Mouse (Mus musculus): ENCODE results near the gene Lif. TPM values are rescaled to one million over a fixed set of nuclear protein-coding genes. Genes with fewer than 3 reads are reported as not detected.

Gene Lif
- total RNA-seq, 2 experiments from 2014 or later, result 0.23 to 0.25 TPM

DNA sequence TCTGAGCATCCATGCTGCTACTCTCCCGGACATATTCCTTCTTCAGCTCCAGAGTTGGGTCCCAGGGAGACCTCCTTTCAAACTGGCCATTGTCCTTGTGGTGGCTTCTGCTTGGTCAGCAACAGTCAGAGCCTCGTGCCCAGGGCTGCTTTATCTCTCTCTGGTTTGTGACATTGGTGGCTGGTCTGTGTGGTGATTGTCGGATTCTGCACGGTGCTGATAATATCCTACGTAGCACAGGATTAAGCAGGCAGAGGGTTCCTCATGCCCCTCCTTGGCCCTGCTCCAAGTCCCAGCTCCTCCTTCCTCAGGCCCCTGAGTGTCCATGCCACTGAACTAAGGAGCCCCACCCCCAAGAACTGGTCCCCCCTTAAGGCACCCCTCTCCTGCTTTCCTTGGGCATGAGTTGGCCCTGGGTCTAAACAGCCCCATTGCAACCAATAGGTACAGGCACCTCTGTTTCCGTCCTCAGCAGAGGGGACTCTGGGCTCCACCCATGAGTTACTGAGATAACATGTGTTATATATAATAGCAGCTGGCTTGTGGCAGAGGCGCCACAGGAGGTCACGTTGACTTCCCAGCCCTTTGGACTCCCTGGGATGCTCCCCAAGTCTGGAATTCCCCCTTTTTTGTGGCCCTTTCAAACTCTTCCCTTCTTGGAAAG, 35.0 kb downstream of the Lif start:
- intact Hi-C loops (cut with DNase I), result no loop called here
- DNase-seq (ENCODE audit: low spot score in 2 of 2), result no peak

DNA sequence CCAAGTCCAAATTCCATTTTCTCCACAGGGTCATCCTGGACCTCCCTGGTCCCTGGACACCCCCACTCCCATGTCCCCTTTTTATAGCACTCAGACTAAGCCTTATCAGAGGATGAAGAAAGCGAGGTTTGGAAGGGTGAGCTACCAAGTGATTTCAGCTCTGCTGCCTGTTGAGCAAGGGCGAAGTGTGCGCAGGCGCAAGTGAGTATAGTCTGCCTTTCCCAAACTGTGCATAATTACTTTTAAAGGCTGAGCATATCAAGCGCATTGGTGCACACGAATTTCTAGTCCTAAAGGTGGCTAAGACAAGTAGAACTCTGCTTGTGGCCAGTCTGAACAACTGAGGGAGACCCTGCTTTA, 35.5 kb downstream of the Lif start:
- DNase-seq (ENCODE audit: low spot score in 2 of 2), result no peak
- intact Hi-C loops (cut with DNase I), result no loop called here

DNA sequence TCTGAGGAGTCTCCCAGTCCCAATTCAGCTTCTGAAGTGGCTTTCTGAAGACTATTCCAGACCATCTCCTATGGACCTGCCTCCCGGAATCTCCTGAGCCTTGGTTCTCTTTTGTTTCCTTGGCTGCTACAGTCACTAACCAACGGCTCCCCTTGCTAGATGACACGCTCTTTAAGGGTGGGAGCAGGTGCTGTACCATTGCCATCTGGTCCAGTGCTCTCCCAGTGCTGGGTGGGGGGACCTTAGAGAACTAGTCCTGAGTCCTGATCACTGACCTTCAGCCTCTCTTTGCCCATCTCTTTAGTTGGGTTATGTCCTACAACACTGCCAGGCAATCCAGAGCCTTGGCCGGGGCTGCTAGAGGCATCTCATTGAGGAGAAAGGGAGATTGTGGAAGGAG, 36.1 kb downstream of the Lif start:
- intact Hi-C loops (cut with DNase I), result no loop called here

GRCm38 (mm10) chr11:4294047-4294446, 36.7 kb downstream of the Lif start:
- DNase-seq (ENCODE audit: low spot score in 2 of 2), result no peak
- intact Hi-C loops (cut with DNase I), result no loop called here

More for the DNA sequence above, 36.1 kb downstream of the Lif start:
- DNase-seq (ENCODE audit: low spot score in 2 of 2), result no peak

DNA sequence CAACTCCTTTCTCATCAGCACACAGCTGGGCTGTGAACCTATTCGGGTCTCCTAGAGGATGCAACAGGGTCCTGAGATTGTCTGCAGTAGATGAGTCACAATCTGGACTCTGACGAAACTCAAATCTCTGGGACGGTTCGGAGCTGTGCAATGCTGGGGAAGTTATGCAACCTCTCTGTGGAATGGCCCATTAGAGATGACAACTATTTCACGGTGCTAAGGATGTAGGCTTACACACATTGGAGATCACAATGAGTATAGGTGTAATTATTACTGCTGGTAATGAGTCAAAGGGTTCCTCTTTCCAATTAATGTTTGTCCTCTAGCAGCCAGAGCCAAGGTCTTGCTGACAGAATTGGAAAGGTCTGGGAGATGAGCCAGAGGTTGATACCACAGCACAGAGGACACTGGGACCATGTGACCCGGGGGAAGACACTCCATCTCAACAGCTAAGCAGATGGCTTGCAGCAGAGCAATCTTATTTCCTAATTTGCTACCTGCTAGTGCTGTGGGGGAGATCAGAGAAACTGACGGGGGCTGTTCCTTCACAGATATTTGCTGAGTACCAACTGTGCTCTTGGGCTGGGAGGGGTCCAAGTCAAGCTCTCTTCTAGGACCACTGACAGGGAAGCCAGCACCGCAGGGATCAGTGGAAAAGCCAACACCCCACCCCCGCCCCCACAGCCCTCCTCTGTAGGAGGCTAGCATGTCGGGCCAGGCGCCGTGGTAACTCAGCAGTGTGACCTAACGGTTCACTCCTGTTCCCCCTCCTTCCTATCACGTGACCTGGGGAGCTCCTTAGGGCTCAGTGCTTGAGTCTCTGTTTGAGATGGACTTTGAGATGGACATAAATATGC, 37.4 kb downstream of the Lif start:
- intact Hi-C loops (cut with DNase I), result no loop called here
- DNase-seq (ENCODE audit: low spot score in 2 of 2), result peak in 1 of 2 experiments; percentile 25

DNA sequence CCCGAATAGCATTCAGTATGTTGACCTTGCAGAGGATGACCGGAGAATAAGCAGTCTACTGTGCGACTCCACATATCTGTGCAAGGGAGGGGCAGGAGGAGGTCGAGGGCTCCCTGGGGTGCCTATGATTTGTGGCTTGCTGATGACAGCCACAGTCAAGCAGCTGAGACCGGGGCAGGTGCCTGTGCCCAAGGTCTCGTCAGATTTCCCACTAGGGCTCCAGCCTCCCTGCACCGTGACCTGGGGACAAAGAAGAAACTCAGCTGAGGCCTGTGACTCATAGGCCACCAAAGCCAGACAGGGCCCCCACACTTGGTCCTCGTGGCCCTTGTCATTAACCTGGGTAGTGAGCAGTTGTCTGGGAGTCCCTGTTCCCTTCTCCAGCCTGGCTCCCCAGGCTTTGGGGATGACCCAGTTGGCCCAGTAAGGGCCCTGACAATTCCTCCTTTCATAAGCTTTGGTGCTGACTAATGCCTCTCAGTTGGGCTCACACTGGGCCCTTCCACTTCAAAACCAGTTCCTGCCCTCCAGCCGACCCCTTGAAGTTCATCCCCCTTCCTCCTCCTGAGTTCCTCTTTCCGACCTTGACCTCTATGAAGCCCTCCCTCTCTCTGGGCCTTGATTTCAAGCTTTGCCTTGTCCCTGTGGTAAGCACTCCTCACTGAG, 39.4 kb downstream of the Lif start:
- intact Hi-C loops (cut with DNase I), result no loop called here
- peak in 1 of 2 experiments; percentile 10 for DNase-seq (ENCODE audit: low spot score in 2 of 2)

- DNase-seq (ENCODE audit: low spot score in 2 of 2), result no peak
- intact Hi-C loops (cut with DNase I), result no loop called here
Observed at GRCm38 (mm10) chr11:4297753-4298152, 40.4 kb downstream of the Lif start.

- intact Hi-C loops (cut with DNase I), result no loop called here
- no peak for DNase-seq (ENCODE audit: low spot score in 2 of 2)
Observed at GRCm38 (mm10) chr11:4298615-4299014, 41.3 kb downstream of the Lif start.

DNA sequence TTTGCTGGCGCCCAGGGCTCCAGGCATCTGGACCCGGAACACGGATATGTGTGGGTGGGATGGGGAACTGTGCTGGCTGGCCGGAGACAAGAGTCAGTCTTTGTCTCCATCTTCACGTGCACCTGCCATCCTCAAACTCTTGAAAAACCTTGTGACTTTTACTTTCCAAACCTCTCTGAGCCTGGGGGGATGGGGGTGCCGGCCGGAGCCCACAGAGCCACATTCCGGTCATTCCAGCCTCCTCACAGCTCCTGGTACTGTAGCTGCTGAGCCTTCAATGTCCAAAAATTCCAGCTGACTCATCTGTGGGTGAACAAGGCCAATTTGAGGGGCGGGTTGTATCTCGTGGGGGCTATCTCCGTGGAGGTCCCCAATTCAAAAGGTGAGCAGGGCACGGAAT, 41.8 kb downstream of the Lif start:
- intact Hi-C loops (cut with DNase I), result no loop called here
- DNase-seq (ENCODE audit: low spot score in 2 of 2), result no peak

DNA sequence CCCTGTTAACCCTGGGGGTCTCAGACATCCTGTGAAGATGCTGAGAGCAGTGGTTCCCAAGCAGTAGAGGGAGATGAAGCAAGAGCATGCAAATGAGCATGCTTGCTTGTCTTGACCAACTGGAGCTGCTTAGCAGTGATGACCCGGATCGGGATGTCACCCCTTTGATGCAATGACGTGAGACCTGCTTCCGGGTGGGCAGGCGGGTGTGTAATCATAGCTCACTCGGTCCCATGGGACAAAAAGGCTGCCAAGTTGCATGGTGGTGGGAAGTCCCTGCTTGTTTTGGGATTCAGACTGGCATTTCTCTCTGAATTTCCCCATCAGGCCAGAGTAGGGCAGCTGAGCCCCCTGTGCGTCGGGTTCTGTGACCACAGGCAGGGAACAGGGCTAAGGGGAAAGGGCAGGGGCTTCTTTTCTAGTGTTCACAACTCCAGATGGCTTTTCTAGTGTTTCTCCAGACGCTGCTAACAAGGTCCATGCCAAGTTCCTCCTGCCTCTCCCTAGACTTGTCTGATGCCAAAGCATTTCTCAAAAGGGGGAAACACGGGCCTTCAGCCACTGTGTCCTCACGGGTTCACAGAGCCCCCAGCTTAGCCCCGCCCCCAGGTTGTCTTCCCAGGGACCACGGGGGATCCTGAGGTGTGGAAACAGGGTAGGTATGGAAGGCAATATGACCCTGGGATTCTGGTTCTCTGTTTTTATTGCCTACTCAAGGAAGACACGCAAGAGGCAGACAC, 42.5 kb downstream of the Lif start:
- intact Hi-C loops (cut with DNase I), result no loop called here
- DNase-seq (ENCODE audit: low spot score in 2 of 2), result no peak

DNA sequence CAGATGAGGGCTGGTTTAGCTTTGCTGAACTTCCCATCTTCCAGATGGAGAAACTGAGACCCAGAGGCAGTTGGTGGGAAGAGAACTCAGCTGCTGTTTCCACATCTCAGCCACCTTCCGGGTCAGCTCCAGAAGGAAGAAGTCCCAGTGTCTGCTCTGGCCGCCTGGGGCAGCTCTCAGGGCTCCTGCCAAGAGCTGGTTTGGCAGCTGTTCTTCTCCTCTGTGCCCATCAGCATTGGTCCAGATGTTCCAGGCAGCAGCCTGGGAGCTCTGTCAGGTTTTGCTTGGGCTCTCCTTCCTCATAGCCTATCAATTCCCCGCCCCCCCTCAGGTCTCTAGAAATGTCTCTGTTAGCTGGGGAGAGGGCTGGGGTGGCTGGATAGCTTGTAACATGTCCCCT, 43.3 kb downstream of the Lif start:
- no peak for DNase-seq (ENCODE audit: low spot score in 2 of 2)
- intact Hi-C loops (cut with DNase I), result no loop called here

DNA sequence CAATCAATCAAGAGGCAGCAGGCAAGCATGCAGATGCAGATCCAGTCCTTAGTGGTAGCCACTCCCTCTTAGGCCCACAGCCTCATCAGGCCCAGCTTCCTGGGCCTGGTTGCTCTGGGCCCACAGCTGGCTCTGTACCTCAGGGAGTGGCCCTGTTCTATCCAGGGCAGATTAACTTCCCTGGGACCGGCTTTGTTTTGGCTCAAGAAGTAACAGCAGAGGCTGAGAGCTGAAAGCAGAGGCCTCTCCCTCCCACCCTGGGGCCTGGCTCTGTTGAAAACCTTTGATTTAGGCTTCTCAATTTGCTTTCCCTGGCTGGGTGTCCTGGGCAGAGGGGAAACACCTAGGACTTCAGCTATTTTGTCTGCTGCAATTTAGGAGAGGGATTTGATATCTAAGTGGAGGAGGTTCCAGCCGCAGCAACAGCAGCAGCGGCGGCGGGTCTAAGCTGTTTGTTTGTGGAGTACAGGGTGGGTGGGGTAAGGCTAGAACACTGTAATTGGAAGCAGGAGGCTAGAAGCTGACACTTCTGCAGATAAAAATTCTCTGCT, 45.1 kb downstream of the Lif start:
- no peak for DNase-seq (ENCODE audit: low spot score in 2 of 2)
- intact Hi-C loops (cut with DNase I), result no loop called here

GRCm38 (mm10) chr11:4303033-4303432, 45.7 kb downstream of the Lif start:
- intact Hi-C loops (cut with DNase I), result no loop called here
- DNase-seq (ENCODE audit: low spot score in 2 of 2), result no peak

- intact Hi-C loops (cut with DNase I), result no loop called here
- no peak for DNase-seq (ENCODE audit: low spot score in 2 of 2)
Observed at GRCm38 (mm10) chr11:4304203-4304602, 46.8 kb downstream of the Lif start.

- no peak for DNase-seq (ENCODE audit: low spot score in 2 of 2)
- intact Hi-C loops (cut with DNase I), result no loop called here
Observed at GRCm38 (mm10) chr11:4305090-4305489, 47.7 kb downstream of the Lif start.

DNA sequence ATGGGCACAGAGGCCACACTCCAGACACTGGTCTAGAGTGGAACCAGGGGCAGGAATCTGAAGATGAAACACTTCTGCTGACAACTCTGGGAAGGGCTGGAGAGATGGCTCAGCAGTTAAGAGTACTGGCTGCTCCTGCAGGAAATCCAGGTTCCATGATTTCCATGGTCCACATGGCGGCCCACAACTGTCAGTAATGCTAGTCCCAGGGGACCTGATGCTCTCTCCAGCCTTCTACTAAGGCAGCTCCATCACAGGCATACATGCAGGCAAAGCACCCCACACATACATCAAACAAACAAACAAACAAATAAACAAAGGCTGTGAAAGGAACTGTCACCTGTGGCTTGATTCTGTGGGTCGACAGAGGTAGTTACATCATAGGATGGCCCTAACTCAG, 48.7 kb downstream of the Lif start:
- intact Hi-C loops (cut with DNase I), result no loop called here
- no peak for DNase-seq (ENCODE audit: low spot score in 2 of 2)

- intact Hi-C loops (cut with DNase I), result no loop called here
- DNase-seq (ENCODE audit: low spot score in 2 of 2), result no peak
Observed at GRCm38 (mm10) chr11:4308060-4308513, 50.7 kb downstream of the Lif start.

- intact Hi-C loops (cut with DNase I), result no loop called here
- DNase-seq (ENCODE audit: low spot score in 2 of 2), result no peak
Observed at GRCm38 (mm10) chr11:4308514-4309450, 51.4 kb downstream of the Lif start.

- intact Hi-C loops (cut with DNase I), result no loop called here
- DNase-seq (ENCODE audit: low spot score in 2 of 2), result no peak
Observed at GRCm38 (mm10) chr11:4309613-4310012, 52.3 kb downstream of the Lif start.
